ENCODE assay signal across 9 mouse cellular contexts in genomic region chr11:114217245-114217757, GRCm38 (mm10).
A peak's percentile ranks its signal among the peaks of the same experiment; 100 is the strongest.
DNase-seq lines count a peak whose midpoint lies in the region; ATAC-seq and TF ChIP-seq lines count a peak whose summit lies in the region.
"Had no signal": no experiment of that assay in that cellular context is flagged by ENCODE, and none has a peak within 500 bp of the region (broad histone marks: within the 10 kb centered on the region; RNA-seq: fewer than 3 reads in every experiment).

No protein-coding gene starts in this region.

- no peaks in the 10 kb centered on the region for H3K27me3 ChIP-seq in heart, embryonic 15.5 days
- no peaks in the 10 kb centered on the region for H3K27me3 ChIP-seq in heart, adult 2 months (ENCODE audit: control insufficient read depth, insufficient read depth, low read length)
- no peaks in the 10 kb centered on the region for H3K27me3 ChIP-seq in hindbrain, embryonic 14.5 days (ENCODE audit: control insufficient read depth, insufficient read depth, low read length)
- H3K27me3 ChIP-seq in midbrain, embryonic 15.5 days (replicated peaks) = no peaks in the 10 kb centered on the region

- ATAC-seq in heart, embryonic 15.5 days (replicated peaks; ENCODE audit: insufficient number of reproducible peaks, insufficient read depth, low FRiP score, low read depth) = no peak
- ATAC-seq in hindbrain, embryonic 14.5 days (ENCODE audit: low FRiP score) = no peak
- peak; percentile 28; the same call in 1 of the 2 replicates for ATAC-seq in midbrain, embryonic 15.5 days (replicated peaks)

- intact Hi-C loops in heart, adult 2 months (cut with DNase I) = no loop called here

- peaks cover 33% of the 10 kb centered on the region for H3K4me1 ChIP-seq in heart, embryonic 15.5 days (replicated peaks)
- peaks cover 2% of the 10 kb centered on the region for H3K4me1 ChIP-seq in heart, adult 2 months (ENCODE audit: control insufficient read depth, insufficient read depth, low read length)
- H3K4me1 ChIP-seq in cortical plate, adult 2 months (ENCODE audit: control insufficient read depth, insufficient read depth, low read length) = no peaks in the 10 kb centered on the region
- peaks cover 32% of the 10 kb centered on the region for H3K4me1 ChIP-seq in hindbrain, embryonic 14.5 days (replicated peaks; ENCODE audit: control insufficient read depth, insufficient read depth, low read length)
- peaks cover 36% of the 10 kb centered on the region for H3K4me1 ChIP-seq in midbrain, embryonic 15.5 days

- peak overlapping the region; percentile 32 for H3K4me3 ChIP-seq in heart, embryonic 15.5 days
- no peak overlapping the region for H3K4me3 ChIP-seq in heart, adult 2 months
- peak overlapping the region; percentile 7; the same call in 1 of the 2 replicates for H3K4me3 ChIP-seq in cortical plate, adult 2 months (ENCODE audit: insufficient read depth, low read length)
- H3K4me3 ChIP-seq in hindbrain, embryonic 14.5 days (replicated peaks; ENCODE audit: low read length) = no peak overlapping the region
- peak overlapping the region; percentile 16; the same call in 1 of the 2 replicates for H3K4me3 ChIP-seq in midbrain, embryonic 15.5 days

- no peak for TF ChIP-seq CTCF in heart, adult 2 months (IDR thresholded peaks at IDR 0.05)
- no peak for TF ChIP-seq CTCF in cortical plate, adult 2 months (IDR thresholded peaks at IDR 0.05; ENCODE audit: extremely low read depth, insufficient read depth, low read length)

- no peak overlapping the region for H3K27ac ChIP-seq in heart, embryonic 15.5 days
- H3K27ac ChIP-seq in heart, adult 2 months = no peak overlapping the region
- no peak overlapping the region for H3K27ac ChIP-seq in cortical plate, adult 2 months (ENCODE audit: insufficient read depth, low read length)
- H3K27ac ChIP-seq in hindbrain, embryonic 14.5 days = 0 out of 2 replicates have a peak overlapping the region, but pooled peaks have one; percentile 58
- H3K27ac ChIP-seq in midbrain, embryonic 15.5 days = peak overlapping the region; percentile 19; the same call in 1 of the 2 replicates

- WGBS in heart, embryonic 15.5 days = 11% methylated on average over 15 of the region's 15 CpGs
- 27% methylated on average over 15 of the region's 15 CpGs for WGBS in heart, adult 2 months
- 2% methylated on average over 15 of the region's 15 CpGs for WGBS in hindbrain, embryonic 14.5 days
- WGBS in midbrain, embryonic 15.5 days = under 1% methylated on average over 15 of the region's 15 CpGs

- H3K36me3 ChIP-seq in heart, embryonic 15.5 days = no peaks in the 10 kb centered on the region
- no peaks in the 10 kb centered on the region for H3K36me3 ChIP-seq in heart, adult 2 months (ENCODE audit: control insufficient read depth, insufficient read depth, low read length)
- H3K36me3 ChIP-seq in hindbrain, embryonic 14.5 days (replicated peaks; ENCODE audit: control insufficient read depth, insufficient read depth) = no peaks in the 10 kb centered on the region
- H3K36me3 ChIP-seq in midbrain, embryonic 15.5 days (replicated peaks) = no peaks in the 10 kb centered on the region

- no peaks in the 10 kb centered on the region for H3K9me3 ChIP-seq in heart, embryonic 15.5 days (replicated peaks)
- H3K9me3 ChIP-seq in hindbrain, embryonic 14.5 days (ENCODE audit: control insufficient read depth, low read length) = no peaks in the 10 kb centered on the region
- H3K9me3 ChIP-seq in midbrain, embryonic 15.5 days = no peaks in the 10 kb centered on the region

- no peak for TF ChIP-seq POLR2A in heart, adult 2 months (IDR thresholded peaks at IDR 0.05; ENCODE audit: insufficient read depth, low read depth, low read length)
- no peak for TF ChIP-seq POLR2A in cortical plate, adult 2 months (IDR thresholded peaks at IDR 0.05; ENCODE audit: extremely low read depth, insufficient read depth, low read length)

- no peak for TF ChIP-seq EP300 in heart, adult 2 months (IDR thresholded peaks at IDR 0.05; ENCODE audit: insufficient read depth, low read depth, low read length)

- H3K79me2 ChIP-seq in heart, adult 2 months (replicated peaks; ENCODE audit: control insufficient read depth, insufficient read depth, low read length) = no peaks in the 10 kb centered on the region

- DNase-seq in heart, adult 2 months = no peak
- no peak for DNase-seq in hindbrain, embryonic 14.5 days (ENCODE audit: low spot score)
- DNase-seq in gastrocnemius, postnatal 10 days = no peak
- no peak for DNase-seq in layer of hippocampus, adult 11-12 months (ENCODE audit: low spot score)
- DNase-seq in spleen, adult 12 weeks (ENCODE audit: low spot score) = no peak
- DNase-seq: lung, postnatal 14 days had no signal

- peak overlapping the region; percentile 59 for H3K4me2 ChIP-seq in heart, embryonic 15.5 days
- H3K4me2 ChIP-seq in hindbrain, embryonic 14.5 days (replicated peaks) = peak overlapping the region; percentile 38
- H3K4me2 ChIP-seq in midbrain, embryonic 15.5 days = peak overlapping the region; percentile 47

- no peak overlapping the region for H3K9ac ChIP-seq in heart, embryonic 15.5 days
- H3K9ac ChIP-seq in heart, adult 2 months (ENCODE audit: low read depth, low read length) = no peak overlapping the region
- 0 out of 2 replicates have a peak overlapping the region, but pooled peaks have one; percentile 17 for H3K9ac ChIP-seq in hindbrain, embryonic 14.5 days
- H3K9ac ChIP-seq in midbrain, embryonic 15.5 days = no peak overlapping the region

Comparison
In these comparisons a context has a peak if more than half of its experiments do, and no peak if none do; other contexts are left out.
1. H3K4me3 ChIP-seq: peak in heart, embryonic 15.5 days (single experiment), cortical plate, adult 2 months (single experiment) and midbrain, embryonic 15.5 days (single experiment); none in heart, adult 2 months (single experiment) and hindbrain, embryonic 14.5 days (single experiment).
2. H3K27ac ChIP-seq: peak in hindbrain, embryonic 14.5 days (single experiment) and midbrain, embryonic 15.5 days (single experiment); none in heart, embryonic 15.5 days (single experiment), heart, adult 2 months (single experiment) and cortical plate, adult 2 months (single experiment).
3. Peak in every context shown above with its lines, with median percentiles within 50 percentile points of each other: H3K4me2 ChIP-seq.